Mouse (Mus musculus) liver, adult 2 months (tissue): ENCODE results near the gene Foxo6. TPM values are rescaled to one million over a fixed set of nuclear protein-coding genes. Genes with fewer than 3 reads are reported as not detected.

Experiments
- DNase-seq: peaks from one replicate; pipeline ENCODE4 v3.0.0-alpha.2; 2011; ENCODE audit warnings: low read depth, low spot score; ENCODE audit errors: extremely low read depth
- H3K27ac ChIP-seq: fragments of 200-500 bp; replicated peaks from 2 replicates; pipeline ENCODE4 v1.5.1; 2012; ENCODE audit warnings: low read depth, mild to moderate bottlenecking, control low read depth, inconsistent platforms, low read length; ENCODE audit not compliant: insufficient read depth
- H3K27me3 ChIP-seq: fragments of 200-500 bp; 2 replicates; pipeline ENCODE4 v1.6.1; 2012; ENCODE audit warnings: mild to moderate bottlenecking, moderate library complexity, low read length, inconsistent platforms; ENCODE audit not compliant: control insufficient read depth, insufficient read depth
- H3K36me3 ChIP-seq: fragments of 200-500 bp; 2 replicates; pipeline ENCODE4 v1.6.1; 2012; ENCODE audit warnings: low read length, inconsistent platforms; ENCODE audit not compliant: control insufficient read depth, insufficient read depth
- H3K4me1 ChIP-seq: fragments of 200-500 bp; 2 replicates; pipeline ENCODE4 v1.6.1; 2011; ENCODE audit warnings: low read length; ENCODE audit not compliant: control insufficient read depth, insufficient read depth
- H3K4me3 ChIP-seq: fragments of 200-500 bp; 2 replicates; pipeline ENCODE4 v1.5.1; 2011; ENCODE audit warnings: low read depth, mild to moderate bottlenecking, control low read depth, low read length, moderate library complexity; ENCODE audit not compliant: insufficient read depth
- H3K79me2 ChIP-seq: fragments of 200-500 bp; 2 replicates; pipeline ENCODE4 v1.6.1; 2012; ENCODE audit warnings: inconsistent platforms, mild to moderate bottlenecking, low read length, moderate library complexity; ENCODE audit not compliant: control insufficient read depth, insufficient read depth
- H3K9ac ChIP-seq: fragments of 200-500 bp; 2 replicates; pipeline ENCODE4 v1.6.1; 2012; ENCODE audit warnings: low read depth, mild to moderate bottlenecking, control low read depth, inconsistent platforms, low read length
- CTCF ChIP-seq: fragments of 200-500 bp; IDR thresholded peaks from 2 replicates; pipeline ENCODE4 v1.5.1; 2011; ENCODE audit warnings: low read depth, low read length, control low read depth
- POLR2A ChIP-seq: fragments of 200-500 bp; IDR thresholded peaks from 2 replicates; pipeline ENCODE4 v1.6.1; 2011; ENCODE audit warnings: low read length, control low read depth; ENCODE audit not compliant: insufficient read depth; ENCODE audit errors: extremely low read depth
- WGBS: fragments of 180-500 bp; shearing (Covaris S2); methylation state at CpG from one replicate; pipeline ENCODE4 v1.1.7; 2018; 5-methylcytosine and 5-hydroxymethylcytosine counted together
- polyA plus RNA-seq: library from polyadenylated mRNA; depleted of rRNA; stranded (reverse); fragments of >200 nt; gene quantifications from 2 replicates; pipeline ENCODE4 v1.2.3, GENCODE M21; 2012
- total RNA-seq: library from RNA; depleted of rRNA; stranded (reverse); fragments of >200 nt; gene quantifications from 2 replicates; pipeline ENCODE4 v1.2.3, GENCODE M21; 2014

Gene Foxo6
- total and polyA plus RNA-seq, 2 experiments: 0.07 TPM; not detected in 1

GRCm38 (mm10) chr4:120273594-120273993 lies 13.6 kb downstream of the Foxo6 start:
- 64% methylated on average over 7 of the region's 7 CpGs for WGBS
- H3K79me2 ChIP-seq: no peaks in the 10 kb centered on the region
- no peak overlapping the region for H3K9ac ChIP-seq
- H3K27ac ChIP-seq: no peak overlapping the region
- H3K4me1 ChIP-seq: no peaks in the 10 kb centered on the region
- H3K4me3 ChIP-seq: no peak overlapping the region
- H3K27me3 ChIP-seq: peaks cover 7% of the 10 kb centered on the region
- no peaks in the 10 kb centered on the region for H3K36me3 ChIP-seq
- no peak for TF ChIP-seq POLR2A
- no peak for TF ChIP-seq CTCF
- no peak for DNase-seq

GRCm38 (mm10) chr4:120271886-120272580 lies 15.1 kb downstream of the Foxo6 start:
- no peak for DNase-seq
- TF ChIP-seq CTCF (no peak), POLR2A (no peak)
- Histone ChIP-seq H3K4me1 (no peaks in the 10 kb centered on the region), H3K9ac (no peak overlapping the region), H3K36me3 (no peaks in the 10 kb centered on the region), H3K4me3 (no peak overlapping the region), H3K79me2 (no peaks in the 10 kb centered on the region), H3K27me3 (peaks cover 20% of the 10 kb centered on the region), H3K27ac (no peak overlapping the region)
- WGBS: 87% methylated on average over 6 of the region's 6 CpGs

- Histone ChIP-seq H3K4me1 (no peaks in the 10 kb centered on the region), H3K27me3 (peaks cover 22% of the 10 kb centered on the region), H3K79me2 (no peaks in the 10 kb centered on the region), H3K9ac (no peak overlapping the region), H3K27ac (no peak overlapping the region), H3K4me3 (no peak overlapping the region), H3K36me3 (no peaks in the 10 kb centered on the region)
- DNase-seq: no peak
- WGBS: 58% methylated on average over 8 of the region's 8 CpGs
- TF ChIP-seq POLR2A (no peak), CTCF (no peak)
Measured at GRCm38 (mm10) chr4:120271208-120271607, 15.9 kb downstream of the Foxo6 start.

GRCm38 (mm10) chr4:120270937-120271199 lies 16.3 kb downstream of the Foxo6 start:
- Histone ChIP-seq H3K79me2 (no peaks in the 10 kb centered on the region), H3K4me3 (no peak overlapping the region), H3K27me3 (peaks cover 22% of the 10 kb centered on the region), H3K36me3 (no peaks in the 10 kb centered on the region), H3K27ac (no peak overlapping the region), H3K9ac (no peak overlapping the region), H3K4me1 (no peaks in the 10 kb centered on the region)
- no peak for DNase-seq
- 22% methylated on average over 4 of the region's 4 CpGs for WGBS
- TF ChIP-seq POLR2A (no peak), CTCF (no peak)

GRCm38 (mm10) chr4:120270148-120270936 lies 16.8 kb downstream of the Foxo6 start:
- H3K79me2 ChIP-seq: no peaks in the 10 kb centered on the region
- no peak overlapping the region for H3K9ac ChIP-seq
- 58% methylated on average over 4 of the region's 4 CpGs for WGBS
- no peaks in the 10 kb centered on the region for H3K4me1 ChIP-seq
- DNase-seq: no peak
- H3K27ac ChIP-seq: no peak overlapping the region
- TF ChIP-seq POLR2A: no peak
- peaks cover 22% of the 10 kb centered on the region for H3K27me3 ChIP-seq
- H3K4me3 ChIP-seq: no peak overlapping the region
- no peaks in the 10 kb centered on the region for H3K36me3 ChIP-seq

GRCm38 (mm10) chr4:120269426-120269825 lies 17.7 kb downstream of the Foxo6 start:
- Histone ChIP-seq H3K9ac (no peak overlapping the region), H3K4me1 (no peaks in the 10 kb centered on the region), H3K79me2 (no peaks in the 10 kb centered on the region), H3K27ac (no peak overlapping the region), H3K36me3 (no peaks in the 10 kb centered on the region), H3K27me3 (peaks cover 22% of the 10 kb centered on the region), H3K4me3 (no peak overlapping the region)
- DNase-seq: no peak
- WGBS: 15% methylated on average over 9 of the region's 9 CpGs
- no peak for TF ChIP-seq POLR2A
